Mouse (Mus musculus): ENCODE measurements around the gene Tshr.

- TF ChIP-seq CTCF (IDR thresholded peaks at IDR 0.05; ENCODE audit: extremely low read depth, insufficient read depth, insufficient read length, insufficient replicate concordance), result no peak
- TF ChIP-seq POLR2A (IDR thresholded peaks at IDR 0.05; ENCODE audit: low read depth, low read length), result no peak
Measured at GRCm38 (mm10) chr12:91571708-91572107, 187.3 kb downstream of the Tshr start.

Data from spleen, adult 2 months (tissue).